Mouse (Mus musculus) WW6 (cell line): ENCODE data around the gene Adam22.

Experiments
- DNase-seq: peaks from one replicate; pipeline ENCODE4 v3.0.0-alpha.2; 2013; ENCODE audit warnings: low read depth, low spot score

Gene Adam22

GRCm38 (mm10) chr5:8178111-8178510, 189.8 kb downstream of the Adam22 start:
- DNase-seq, result no peak

- DNase-seq, result no peak
Measured at GRCm38 (mm10) chr5:8164773-8165172, 203.2 kb downstream of the Adam22 start.

- no peak for DNase-seq
Measured at GRCm38 (mm10) chr5:8151645-8152044, 216.3 kb downstream of the Adam22 start.

- no peak for DNase-seq
Measured at GRCm38 (mm10) chr5:8146146-8146545, 221.8 kb downstream of the Adam22 start.

- DNase-seq, result no peak
Measured at GRCm38 (mm10) chr5:8145473-8145872, 222.5 kb downstream of the Adam22 start.

GRCm38 (mm10) chr5:8132546-8132945, 235.4 kb downstream of the Adam22 start:
- DNase-seq, result no peak

- no peak for DNase-seq
Measured at GRCm38 (mm10) chr5:8131918-8132317, 236.0 kb downstream of the Adam22 start.

- DNase-seq, result no peak
Measured at GRCm38 (mm10) chr5:8129750-8130149, 238.2 kb downstream of the Adam22 start.

GRCm38 (mm10) chr5:8120926-8121325, 247.0 kb downstream of the Adam22 start:
- no peak for DNase-seq

- DNase-seq, result no peak
Measured at GRCm38 (mm10) chr5:8120087-8120486, 247.9 kb downstream of the Adam22 start.

- DNase-seq, result no peak
Measured at GRCm38 (mm10) chr5:8116561-8117168, 251.3 kb downstream of the Adam22 start.

GRCm38 (mm10) chr5:8112246-8112645, 255.7 kb downstream of the Adam22 start:
- no peak for DNase-seq

- DNase-seq, result no peak
Measured at GRCm38 (mm10) chr5:8111691-8112090, 256.3 kb downstream of the Adam22 start.

GRCm38 (mm10) chr5:8095689-8096088, 272.3 kb downstream of the Adam22 start:
- no peak for DNase-seq

GRCm38 (mm10) chr5:8094921-8095320, 273.0 kb downstream of the Adam22 start:
- DNase-seq, result no peak

- no peak for DNase-seq
Measured at GRCm38 (mm10) chr5:8088147-8088546, 279.8 kb downstream of the Adam22 start.

- DNase-seq, result no peak
Measured at GRCm38 (mm10) chr5:8085661-8086060, 282.3 kb downstream of the Adam22 start.

GRCm38 (mm10) chr5:8082800-8083509, 285.0 kb downstream of the Adam22 start:
- DNase-seq, result no peak

- no peak for DNase-seq
Measured at GRCm38 (mm10) chr5:8077481-8077880, 290.5 kb downstream of the Adam22 start.

GRCm38 (mm10) chr5:8073901-8074561, 293.9 kb downstream of the Adam22 start:
- no peak for DNase-seq

GRCm38 (mm10) chr5:8073406-8073805, 294.6 kb downstream of the Adam22 start:
- no peak for DNase-seq

GRCm38 (mm10) chr5:8063207-8063606, 304.8 kb downstream of the Adam22 start:
- no peak for DNase-seq

GRCm38 (mm10) chr5:8062469-8062868, 305.5 kb downstream of the Adam22 start:
- DNase-seq, result no peak
